Mouse (Mus musculus): ENCODE data around the gene Foxp1. TPM values are rescaled to one million over a fixed set of nuclear protein-coding genes. Genes with fewer than 3 reads are reported as not detected.

The Foxp1 gene
- polyA plus RNA-seq, 1 experiment from 2014 or later, result 89.2 TPM

DNA sequence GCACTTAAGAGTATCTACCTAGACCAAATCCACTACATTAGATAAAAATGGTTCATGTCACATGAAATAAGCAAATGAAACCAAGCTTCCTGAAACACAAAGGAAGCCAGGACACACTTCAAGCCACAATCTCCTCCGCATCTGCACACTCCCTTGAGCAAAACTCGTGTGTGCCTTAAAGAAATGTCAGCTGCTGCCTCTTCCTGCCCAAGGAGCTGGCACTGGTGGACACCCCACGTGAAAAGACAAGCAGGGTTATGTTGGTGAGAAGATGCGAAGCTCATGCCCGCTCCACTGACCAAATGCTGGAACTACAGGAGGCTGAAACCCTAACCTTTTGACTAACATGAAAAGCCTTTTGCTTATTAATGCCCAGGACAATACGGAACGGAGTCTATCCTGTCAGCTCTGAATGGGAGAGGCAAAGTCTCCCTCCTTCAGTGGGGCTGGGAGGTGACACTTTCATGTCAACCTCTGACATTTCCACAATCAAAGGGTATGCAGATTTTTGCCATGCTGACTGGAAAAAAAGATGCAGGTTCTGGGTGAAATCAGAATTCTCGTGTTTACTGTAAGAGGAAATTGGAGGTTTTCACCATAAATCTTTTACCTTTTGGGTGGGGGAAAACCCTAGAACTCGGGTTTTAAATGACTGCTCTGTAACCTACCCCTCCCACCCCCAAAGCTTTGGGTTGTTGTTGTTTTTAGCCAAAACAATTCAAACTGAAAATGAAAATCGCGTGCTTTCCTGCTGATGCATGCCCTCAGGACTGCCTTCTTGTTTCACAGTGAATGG, 261.4 kb downstream of the Foxp1 start:
- H3K27me3 ChIP-seq (ENCODE audit: control insufficient read depth, insufficient read depth, low read length), result 0 out of 2 replicates have a peak, but pooled peaks cover 7% of the 10 kb centered on the region
- H3K9ac ChIP-seq (replicated peaks; ENCODE audit: low read length), result no peak overlapping the region
- ATAC-seq (ENCODE audit: low FRiP score, low TSS enrichment) (no peak), DNase-seq (peak; percentile 25)
- H3K4me2 ChIP-seq (ENCODE audit: low read length), result no peak overlapping the region
- peaks cover 28% of the 10 kb centered on the region for H3K4me1 ChIP-seq (ENCODE audit: control insufficient read depth, insufficient read depth, low read length)
- H3K27ac ChIP-seq (replicated peaks; ENCODE audit: low read depth, low read length), result no peak overlapping the region
- H3K4me3 ChIP-seq (replicated peaks; ENCODE audit: low read depth, low read length), result no peak overlapping the region
- WGBS, result 28% methylated on average over 11 of the region's 11 CpGs
- no peaks in the 10 kb centered on the region for H3K9me3 ChIP-seq (ENCODE audit: control insufficient read depth, low read length)
- H3K36me3 ChIP-seq (ENCODE audit: control insufficient read depth, insufficient read depth, low read length), result no peaks in the 10 kb centered on the region

- Histone ChIP-seq H3K4me3 (replicated peaks; ENCODE audit: low read depth, low read length) (no peak overlapping the region), H3K27ac (replicated peaks; ENCODE audit: low read depth, low read length) (no peak overlapping the region), H3K27me3 (ENCODE audit: control insufficient read depth, insufficient read depth, low read length) (no peaks in the 10 kb centered on the region), H3K4me2 (ENCODE audit: low read length) (no peak overlapping the region), H3K9me3 (ENCODE audit: control insufficient read depth, low read length) (no peaks in the 10 kb centered on the region), H3K4me1 (ENCODE audit: control insufficient read depth, insufficient read depth, low read length) (peaks cover 6% of the 10 kb centered on the region; the same call in 1 of the 2 replicates), H3K9ac (replicated peaks; ENCODE audit: low read length) (no peak overlapping the region), H3K36me3 (ENCODE audit: control insufficient read depth, insufficient read depth, low read length) (no peaks in the 10 kb centered on the region)
- ATAC-seq (ENCODE audit: low FRiP score, low TSS enrichment) (no peak), DNase-seq (no peak)
- WGBS, result 75% methylated on average over 5 of the region's 5 CpGs
Measured at GRCm38 (mm10) chr6:99258346-99258745, 264.2 kb downstream of the Foxp1 start.

GRCm38 (mm10) chr6:99257676-99258075, 264.8 kb downstream of the Foxp1 start:
- Histone ChIP-seq H3K36me3 (ENCODE audit: control insufficient read depth, insufficient read depth, low read length) (no peaks in the 10 kb centered on the region), H3K4me1 (ENCODE audit: control insufficient read depth, insufficient read depth, low read length) (peaks cover 6% of the 10 kb centered on the region; the same call in 1 of the 2 replicates), H3K27ac (replicated peaks; ENCODE audit: low read depth, low read length) (no peak overlapping the region), H3K9me3 (ENCODE audit: control insufficient read depth, low read length) (no peaks in the 10 kb centered on the region), H3K4me3 (replicated peaks; ENCODE audit: low read depth, low read length) (no peak overlapping the region), H3K4me2 (ENCODE audit: low read length) (no peak overlapping the region), H3K27me3 (ENCODE audit: control insufficient read depth, insufficient read depth, low read length) (no peaks in the 10 kb centered on the region), H3K9ac (replicated peaks; ENCODE audit: low read length) (no peak overlapping the region)
- ATAC-seq (ENCODE audit: low FRiP score, low TSS enrichment) (no peak), DNase-seq (no peak)
- WGBS, result 88% methylated on average over 2 of the region's 2 CpGs

- Histone ChIP-seq H3K4me2 (ENCODE audit: low read length) (no peak overlapping the region), H3K9ac (replicated peaks; ENCODE audit: low read length) (no peak overlapping the region), H3K27ac (replicated peaks; ENCODE audit: low read depth, low read length) (no peak overlapping the region), H3K9me3 (ENCODE audit: control insufficient read depth, low read length) (no peaks in the 10 kb centered on the region), H3K4me1 (ENCODE audit: control insufficient read depth, insufficient read depth, low read length) (no peaks in the 10 kb centered on the region), H3K36me3 (ENCODE audit: control insufficient read depth, insufficient read depth, low read length) (no peaks in the 10 kb centered on the region), H3K4me3 (replicated peaks; ENCODE audit: low read depth, low read length) (no peak overlapping the region), H3K27me3 (ENCODE audit: control insufficient read depth, insufficient read depth, low read length) (no peaks in the 10 kb centered on the region)
- DNase-seq (no peak), ATAC-seq (ENCODE audit: low FRiP score, low TSS enrichment) (no peak)
- WGBS, result 92% methylated on average over 8 of the region's 8 CpGs
Measured at GRCm38 (mm10) chr6:99253331-99253730, 269.2 kb downstream of the Foxp1 start.

DNA sequence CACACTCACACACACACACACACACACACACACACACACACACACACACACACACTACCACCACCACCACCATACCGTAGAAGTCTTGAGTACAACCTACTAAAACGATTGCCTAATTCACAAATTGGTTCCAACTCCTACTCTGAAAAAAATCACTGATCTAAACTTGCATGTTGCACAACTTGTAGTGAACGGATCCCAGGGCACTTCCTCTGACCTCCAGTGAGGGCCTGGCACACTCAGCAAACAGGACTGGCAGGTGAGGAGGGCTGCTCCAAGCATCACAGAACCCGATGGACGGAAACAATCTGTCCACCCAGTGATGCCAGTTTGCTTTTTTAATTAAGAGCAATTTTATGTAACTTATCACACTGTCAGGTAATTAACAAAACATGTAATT, 269.7 kb downstream of the Foxp1 start:
- 85% methylated on average over 5 of the region's 5 CpGs for WGBS
- DNase-seq, result no peak
- Histone ChIP-seq H3K4me2 (ENCODE audit: low read length) (no peak overlapping the region), H3K9ac (replicated peaks; ENCODE audit: low read length) (no peak overlapping the region), H3K4me1 (ENCODE audit: control insufficient read depth, insufficient read depth, low read length) (no peaks in the 10 kb centered on the region), H3K9me3 (ENCODE audit: control insufficient read depth, low read length) (no peaks in the 10 kb centered on the region), H3K27me3 (ENCODE audit: control insufficient read depth, insufficient read depth, low read length) (no peaks in the 10 kb centered on the region), H3K36me3 (ENCODE audit: control insufficient read depth, insufficient read depth, low read length) (no peaks in the 10 kb centered on the region), H3K27ac (replicated peaks; ENCODE audit: low read depth, low read length) (no peak overlapping the region), H3K4me3 (replicated peaks; ENCODE audit: low read depth, low read length) (no peak overlapping the region)
- no peak for ATAC-seq (ENCODE audit: low FRiP score, low TSS enrichment)

- Histone ChIP-seq H3K36me3 (ENCODE audit: control insufficient read depth, insufficient read depth, low read length) (no peaks in the 10 kb centered on the region), H3K27me3 (ENCODE audit: control insufficient read depth, insufficient read depth, low read length) (no peaks in the 10 kb centered on the region), H3K27ac (replicated peaks; ENCODE audit: low read depth, low read length) (no peak overlapping the region), H3K9ac (replicated peaks; ENCODE audit: low read length) (no peak overlapping the region), H3K4me1 (ENCODE audit: control insufficient read depth, insufficient read depth, low read length) (no peaks in the 10 kb centered on the region), H3K9me3 (ENCODE audit: control insufficient read depth, low read length) (no peaks in the 10 kb centered on the region), H3K4me2 (ENCODE audit: low read length) (no peak overlapping the region), H3K4me3 (replicated peaks; ENCODE audit: low read depth, low read length) (no peak overlapping the region)
- DNase-seq (no peak), ATAC-seq (ENCODE audit: low FRiP score, low TSS enrichment) (no peak)
- WGBS, result 93% methylated on average over 4 of the region's 4 CpGs
Measured at GRCm38 (mm10) chr6:99251924-99252323, 270.6 kb downstream of the Foxp1 start.

GRCm38 (mm10) chr6:99251222-99251621, 271.3 kb downstream of the Foxp1 start:
- Histone ChIP-seq H3K27me3 (ENCODE audit: control insufficient read depth, insufficient read depth, low read length) (no peaks in the 10 kb centered on the region), H3K36me3 (ENCODE audit: control insufficient read depth, insufficient read depth, low read length) (no peaks in the 10 kb centered on the region), H3K4me2 (ENCODE audit: low read length) (no peak overlapping the region), H3K4me3 (replicated peaks; ENCODE audit: low read depth, low read length) (no peak overlapping the region), H3K4me1 (ENCODE audit: control insufficient read depth, insufficient read depth, low read length) (no peaks in the 10 kb centered on the region), H3K27ac (replicated peaks; ENCODE audit: low read depth, low read length) (no peak overlapping the region), H3K9me3 (ENCODE audit: control insufficient read depth, low read length) (no peaks in the 10 kb centered on the region), H3K9ac (replicated peaks; ENCODE audit: low read length) (no peak overlapping the region)
- WGBS, result 98% methylated on average over 3 of the region's 3 CpGs
- DNase-seq, result no peak
- ATAC-seq (ENCODE audit: low FRiP score, low TSS enrichment), result no peak

DNA sequence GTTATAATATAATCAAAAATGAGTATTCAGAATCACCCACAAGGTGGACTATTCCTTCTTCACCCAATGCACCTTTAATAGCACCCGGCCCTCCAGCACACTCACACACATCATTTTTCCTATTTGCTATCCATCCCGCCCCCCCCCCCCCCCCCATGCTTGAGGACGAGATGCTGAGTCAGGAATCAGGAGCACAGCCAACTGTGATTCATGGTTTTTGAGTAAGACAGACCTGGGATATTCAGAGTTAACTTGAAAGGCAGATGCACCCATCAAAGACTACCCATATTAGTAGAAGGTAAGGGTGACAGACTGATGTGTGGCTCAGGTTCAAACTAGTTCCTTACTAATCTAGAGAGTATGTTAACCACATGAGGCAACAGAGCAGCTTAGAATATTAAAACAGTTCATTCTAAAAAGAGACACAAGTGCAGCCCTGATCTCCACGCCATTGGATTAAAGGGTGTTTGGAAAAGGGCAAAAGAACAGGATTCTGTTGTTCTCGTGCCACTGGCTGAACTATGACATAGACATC, 273.0 kb downstream of the Foxp1 start:
- Histone ChIP-seq H3K9me3 (ENCODE audit: control insufficient read depth, low read length) (no peaks in the 10 kb centered on the region), H3K27ac (replicated peaks; ENCODE audit: low read depth, low read length) (no peak overlapping the region), H3K4me3 (replicated peaks; ENCODE audit: low read depth, low read length) (no peak overlapping the region), H3K4me2 (ENCODE audit: low read length) (no peak overlapping the region), H3K4me1 (ENCODE audit: control insufficient read depth, insufficient read depth, low read length) (no peaks in the 10 kb centered on the region), H3K9ac (replicated peaks; ENCODE audit: low read length) (no peak overlapping the region), H3K27me3 (ENCODE audit: control insufficient read depth, insufficient read depth, low read length) (no peaks in the 10 kb centered on the region), H3K36me3 (ENCODE audit: control insufficient read depth, insufficient read depth, low read length) (no peaks in the 10 kb centered on the region)
- 68% methylated on average over 5 of the region's 5 CpGs for WGBS
- no peak for ATAC-seq (ENCODE audit: low FRiP score, low TSS enrichment)
- DNase-seq, result no peak

DNA sequence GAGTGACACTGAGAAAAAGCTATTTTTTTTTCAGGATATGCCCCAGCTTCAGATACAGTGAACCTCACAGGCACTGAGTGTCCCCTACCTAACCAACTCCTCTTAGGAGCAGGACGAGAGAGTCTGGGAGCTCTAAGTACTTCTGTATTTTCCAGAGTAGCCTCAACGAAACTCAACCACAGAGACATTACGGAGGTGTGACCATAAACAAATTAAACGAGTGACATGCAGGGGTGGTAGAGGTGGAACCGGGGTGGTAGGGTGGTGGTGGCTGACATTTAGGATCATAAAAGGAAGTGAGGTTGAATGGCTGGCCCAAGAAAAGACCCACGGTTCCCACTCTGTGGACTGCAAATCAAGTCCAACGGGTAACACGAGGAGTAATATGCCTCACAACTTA, 274.1 kb downstream of the Foxp1 start:
- Histone ChIP-seq H3K4me2 (ENCODE audit: low read length) (no peak overlapping the region), H3K4me3 (replicated peaks; ENCODE audit: low read depth, low read length) (no peak overlapping the region), H3K27ac (replicated peaks; ENCODE audit: low read depth, low read length) (no peak overlapping the region), H3K4me1 (ENCODE audit: control insufficient read depth, insufficient read depth, low read length) (no peaks in the 10 kb centered on the region), H3K9ac (replicated peaks; ENCODE audit: low read length) (no peak overlapping the region), H3K36me3 (ENCODE audit: control insufficient read depth, insufficient read depth, low read length) (no peaks in the 10 kb centered on the region), H3K27me3 (ENCODE audit: control insufficient read depth, insufficient read depth, low read length) (no peaks in the 10 kb centered on the region), H3K9me3 (ENCODE audit: control insufficient read depth, low read length) (no peaks in the 10 kb centered on the region)
- DNase-seq (no peak), ATAC-seq (ENCODE audit: low FRiP score, low TSS enrichment) (no peak)
- WGBS, result 93% methylated on average over 8 of the region's 8 CpGs
